Mouse (Mus musculus) stomach, postnatal 0 days (tissue): Measurements from ENCODE around the gene Tor1aip1.

Experiments used
- CTCF ChIP-seq: IDR thresholded peaks from 2 replicates; pipeline ENCODE4 v1.5.1; 2016; ENCODE audit warnings: antibody characterized with exemption, low read depth, mild to moderate bottlenecking, moderate library complexity
- EP300 ChIP-seq: optimal IDR thresholded peaks from 2 replicates; pipeline ENCODE3; 2016; ENCODE audit warnings: antibody characterized with exemption

DNA sequence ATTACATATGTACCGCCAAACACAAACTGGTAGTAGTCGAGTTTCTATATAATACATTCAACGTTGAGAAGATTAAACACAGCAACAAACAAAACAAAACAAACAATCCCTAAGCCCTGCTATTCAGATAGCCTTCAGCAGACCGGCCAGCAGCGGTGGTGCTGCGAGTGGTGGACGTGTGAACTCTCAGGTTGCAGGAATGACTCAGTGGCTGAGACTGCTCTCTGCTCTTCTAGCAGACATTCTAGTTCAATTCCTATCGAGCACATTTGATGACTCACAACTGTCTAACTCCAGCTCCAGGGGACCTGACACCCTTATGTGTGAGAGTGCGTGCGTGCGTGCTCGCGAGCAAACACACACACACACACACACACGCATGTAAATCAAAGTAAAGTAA lies 33.8 kb upstream of the Tor1aip1 start:
- TF ChIP-seq EP300 (no peak), CTCF (no peak)
